Mouse (Mus musculus) forebrain, postnatal 0 days (tissue): ENCODE data around the gene Gpr25. TPM values are rescaled to one million over a fixed set of nuclear protein-coding genes. Genes with fewer than 3 reads are reported as not detected.

Experiments
- ATAC-seq: fragments of 200-750 bp; cut with Nextera tagmentation; 2 replicates; pipeline ENCODE4 v1.8.0; 2017; ENCODE audit warnings: mild to moderate bottlenecking, moderate library complexity
- DNase-seq: peaks from one replicate; pipeline ENCODE4 v3.0.0-alpha.2; 2015
- H3K27ac ChIP-seq: fragments of 300-500 bp; sonication (generic); 2 replicates; pipeline ENCODE4 v1.5.1; 2014; ENCODE audit warnings: low read depth, mild to moderate bottlenecking, antibody characterized with exemption, low read length, moderate library complexity, mixed read lengths
- H3K27me3 ChIP-seq: fragments of 300-500 bp; sonication (generic); 2 replicates; pipeline ENCODE4 v1.6.1; 2014; ENCODE audit warnings: mild to moderate bottlenecking, low read length, mixed read lengths; ENCODE audit not compliant: insufficient read depth
- H3K36me3 ChIP-seq: fragments of 300-500 bp; sonication (generic); 2 replicates; pipeline ENCODE4 v1.6.1; 2014; ENCODE audit warnings: mild to moderate bottlenecking, moderate library complexity; ENCODE audit not compliant: insufficient read depth
- H3K4me1 ChIP-seq: fragments of 300-500 bp; sonication (generic); 2 replicates; pipeline ENCODE4 v1.6.1; 2014; ENCODE audit warnings: antibody characterized with exemption; ENCODE audit not compliant: insufficient read depth
- H3K4me2 ChIP-seq: fragments of 300-500 bp; sonication (generic); 2 replicates; pipeline ENCODE4 v1.6.1; 2014; ENCODE audit warnings: low read depth, mild to moderate bottlenecking, moderate library complexity
- H3K4me3 ChIP-seq: fragments of 300-500 bp; sonication (generic); 2 replicates; pipeline ENCODE4 v1.5.1; 2014; ENCODE audit warnings: low read depth, low read length, mixed read lengths
- H3K9ac ChIP-seq: fragments of 300-500 bp; sonication (generic); 2 replicates; pipeline ENCODE4 v1.6.1; 2014; ENCODE audit warnings: mild to moderate bottlenecking
- H3K9me3 ChIP-seq: fragments of 300-500 bp; sonication (generic); 2 replicates; pipeline ENCODE4 v1.6.1; 2016; ENCODE audit warnings: low read length
- CTCF ChIP-seq: sonication (generic); IDR thresholded peaks from 2 replicates; pipeline ENCODE4 v1.5.1; 2016; ENCODE audit warnings: antibody characterized with exemption, control low read depth, low read depth
- WGBS: fragments of 180-500 bp; shearing (Covaris S2); extraction: QIAGEN DNeasy Blood & Tissue Kit; methylation state at CpG from one replicate; pipeline ENCODE4 v1.1.7; 2014; 5-methylcytosine and 5-hydroxymethylcytosine counted together
- polyA plus RNA-seq: library from polyadenylated mRNA; unstranded; fragments of >200 nt; fragmentation: Nextera tagmentation; extraction: Ambion mirVana; gene quantifications from 2 replicates; pipeline ENCODE4 v1.2.1, GENCODE M21; 2015
- total RNA-seq: library from RNA; depleted of rRNA; stranded (reverse); fragments of >200 nt; gene quantifications from 2 replicates; pipeline ENCODE4 v1.2.3, GENCODE M21; 2014

Gene Gpr25
- total and polyA plus RNA-seq, 2 experiments from 2014 or later = 2.2 TPM

GRCm38 (mm10) chr1:136254503-136255065 is 6.1 kb downstream of the Gpr25 start:
- 86% methylated on average over 10 of the region's 10 CpGs for WGBS
- Histone ChIP-seq H3K27me3 (0 out of 2 replicates have a peak, but pooled peaks cover 4% of the 10 kb centered on the region), H3K4me1 (no peaks in the 10 kb centered on the region), H3K9me3 (no peaks in the 10 kb centered on the region), H3K27ac (no peak overlapping the region), H3K9ac (no peak overlapping the region), H3K36me3 (no peaks in the 10 kb centered on the region), H3K4me2 (no peak overlapping the region), H3K4me3 (no peak overlapping the region)
- DNase-seq = no peak
- no peak for TF ChIP-seq CTCF
- ATAC-seq = no peak

DNA sequence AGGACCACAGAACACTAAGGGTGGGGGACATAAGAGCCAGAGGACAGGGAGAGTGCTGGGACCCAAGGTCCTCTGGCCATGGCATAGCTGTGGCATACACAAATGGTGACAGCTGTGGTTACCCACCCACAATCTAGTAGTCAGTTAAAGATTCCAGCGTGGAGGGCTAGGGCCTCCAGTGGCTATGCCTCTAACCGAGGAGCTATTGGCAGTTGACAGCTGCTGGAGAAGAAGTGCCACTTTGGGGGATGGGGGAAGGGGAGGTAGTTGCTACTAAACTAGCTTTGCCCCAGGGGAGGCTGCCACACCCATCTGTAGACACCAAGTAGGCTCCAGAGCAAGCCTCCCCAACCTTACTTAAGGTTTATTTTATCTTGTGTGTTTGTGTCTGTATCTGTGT is 7.2 kb downstream of the Gpr25 start:
- WGBS = 45% methylated on average over 2 of the region's 2 CpGs
- DNase-seq = no peak
- Histone ChIP-seq H3K36me3 (no peaks in the 10 kb centered on the region), H3K27me3 (no peaks in the 10 kb centered on the region), H3K27ac (no peak overlapping the region), H3K4me1 (no peaks in the 10 kb centered on the region), H3K4me2 (no peak overlapping the region), H3K9me3 (no peaks in the 10 kb centered on the region), H3K4me3 (no peak overlapping the region), H3K9ac (no peak overlapping the region)
- no peak for TF ChIP-seq CTCF
- no peak for ATAC-seq

DNA sequence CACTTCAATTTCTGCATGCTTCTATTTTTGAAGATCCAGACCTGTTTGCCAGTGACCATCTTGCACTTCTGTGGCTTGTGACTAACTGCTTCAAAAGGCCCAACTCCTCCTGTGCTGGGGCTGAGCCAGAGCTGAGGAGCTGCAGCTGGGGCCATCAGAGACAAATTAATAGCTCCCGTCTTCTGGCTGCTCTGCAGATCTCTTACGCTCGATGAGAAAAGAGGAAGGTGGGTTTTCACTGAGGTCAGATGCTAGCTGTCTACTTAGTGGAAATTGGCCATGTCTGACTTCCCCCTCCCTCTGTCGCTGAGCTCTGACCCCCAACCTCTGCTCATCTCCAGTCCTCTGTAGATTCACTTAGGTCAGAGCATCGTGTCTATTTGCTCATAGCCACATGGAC is 11.0 kb downstream of the Gpr25 start:
- WGBS = 66% methylated on average over 5 of the region's 5 CpGs
- DNase-seq = no peak

GRCm38 (mm10) chr1:136247393-136247792 is 13.3 kb downstream of the Gpr25 start:
- WGBS = 91% methylated on average over 5 of the region's 5 CpGs
- H3K4me2 ChIP-seq = no peak overlapping the region
- H3K9ac ChIP-seq = no peak overlapping the region
- no peak for TF ChIP-seq CTCF
- H3K4me3 ChIP-seq = no peak overlapping the region
- no peak for ATAC-seq
- no peaks in the 10 kb centered on the region for H3K27me3 ChIP-seq
- no peaks in the 10 kb centered on the region for H3K9me3 ChIP-seq
- DNase-seq = no peak
- H3K4me1 ChIP-seq = no peaks in the 10 kb centered on the region
- H3K36me3 ChIP-seq = no peaks in the 10 kb centered on the region
- H3K27ac ChIP-seq = no peak overlapping the region

More for the DNA sequence above, 11.0 kb downstream of the Gpr25 start:
- Histone ChIP-seq H3K9me3 (no peaks in the 10 kb centered on the region), H3K9ac (no peak overlapping the region), H3K4me3 (no peak overlapping the region), H3K4me1 (no peaks in the 10 kb centered on the region), H3K4me2 (no peak overlapping the region), H3K27me3 (no peaks in the 10 kb centered on the region), H3K36me3 (no peaks in the 10 kb centered on the region), H3K27ac (no peak overlapping the region)
- ATAC-seq = no peak
- no peak for TF ChIP-seq CTCF

DNA sequence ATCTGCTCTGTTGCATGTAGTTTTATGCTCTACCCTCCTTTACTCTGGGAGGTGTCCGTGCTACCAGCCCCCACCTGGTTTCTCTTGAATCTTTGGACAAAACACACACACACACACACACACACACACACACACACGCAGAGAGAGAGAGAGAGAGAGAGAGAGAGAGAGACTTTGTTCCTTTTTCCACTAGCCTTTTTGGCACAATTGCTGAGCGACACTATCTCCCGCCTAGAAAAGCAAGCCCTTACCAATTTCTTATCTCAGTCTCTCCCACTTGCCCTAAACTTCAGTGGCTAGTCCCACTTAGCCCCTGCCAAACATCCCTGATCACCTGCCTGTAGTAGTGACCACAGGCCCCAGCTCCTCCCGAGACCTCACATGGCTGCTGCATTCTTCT is 16.2 kb downstream of the Gpr25 start:
- no peaks in the 10 kb centered on the region for H3K27me3 ChIP-seq
- ATAC-seq = no peak
- no peak for TF ChIP-seq CTCF
- H3K9ac ChIP-seq = no peak overlapping the region
- H3K36me3 ChIP-seq = no peaks in the 10 kb centered on the region
- no peak overlapping the region for H3K4me3 ChIP-seq
- no peak for DNase-seq
- no peak overlapping the region for H3K27ac ChIP-seq
- H3K4me2 ChIP-seq = no peak overlapping the region
- no peaks in the 10 kb centered on the region for H3K9me3 ChIP-seq
- WGBS = 82% methylated on average over 5 of the region's 5 CpGs
- no peaks in the 10 kb centered on the region for H3K4me1 ChIP-seq

DNA sequence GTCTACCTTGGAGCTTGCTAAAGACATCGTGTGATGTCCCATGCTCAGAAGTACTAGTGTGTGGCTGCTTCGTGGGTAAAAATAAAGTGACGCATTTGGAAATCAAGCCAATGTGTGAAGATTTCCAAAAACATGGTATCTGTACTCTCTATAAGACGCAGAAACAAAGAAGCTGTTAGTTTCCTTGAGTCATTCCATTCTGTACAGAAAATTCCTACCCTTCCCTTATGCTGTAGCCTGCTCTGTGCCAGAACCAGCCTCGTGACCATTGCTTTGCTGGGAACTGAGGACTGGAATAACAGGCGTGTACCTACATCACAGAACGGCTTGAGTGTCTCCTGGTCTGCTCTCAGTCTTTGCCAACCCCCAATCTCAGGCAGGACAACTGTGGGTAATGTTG is 18.9 kb downstream of the Gpr25 start:
- 83% methylated on average over 7 of the region's 7 CpGs for WGBS
- H3K9me3 ChIP-seq = no peaks in the 10 kb centered on the region
- ATAC-seq = no peak

GRCm38 (mm10) chr1:136238495-136238894 is 22.2 kb downstream of the Gpr25 start:
- Histone ChIP-seq H3K4me2 (no peak overlapping the region), H3K27me3 (no peaks in the 10 kb centered on the region), H3K36me3 (no peaks in the 10 kb centered on the region), H3K9me3 (no peaks in the 10 kb centered on the region), H3K4me3 (no peak overlapping the region), H3K9ac (no peak overlapping the region), H3K27ac (no peak overlapping the region), H3K4me1 (no peaks in the 10 kb centered on the region)
- TF ChIP-seq CTCF = no peak
- DNase-seq = no peak
- ATAC-seq = no peak
- 90% methylated on average over 4 of the region's 4 CpGs for WGBS

More for the DNA sequence above, 18.9 kb downstream of the Gpr25 start:
- no peaks in the 10 kb centered on the region for H3K36me3 ChIP-seq
- H3K4me3 ChIP-seq = no peak overlapping the region
- H3K4me2 ChIP-seq = no peak overlapping the region
- H3K27me3 ChIP-seq = no peaks in the 10 kb centered on the region
- H3K9ac ChIP-seq = no peak overlapping the region
- H3K4me1 ChIP-seq = no peaks in the 10 kb centered on the region
- no peak for TF ChIP-seq CTCF
- H3K27ac ChIP-seq = no peak overlapping the region
- no peak for DNase-seq
